28 mouse cellular contexts compared by ENCODE assay signal in genomic region chr5:148559261-148559958, GRCm38 (mm10). TPM values are rescaled to one million over a fixed set of nuclear protein-coding genes. Genes with fewer than 3 reads are reported as not detected.
DNase-seq lines count a peak whose midpoint lies in the region; ATAC-seq and TF ChIP-seq lines count a peak whose summit lies in the region.
"Had no signal": no experiment of that assay in that cellular context is flagged by ENCODE, and none has a peak within 500 bp of the region (broad histone marks: within the 10 kb centered on the region; RNA-seq: fewer than 3 reads in every experiment).

No protein-coding gene starts in this region.

- H3K27ac ChIP-seq in liver, adult 2 months (replicated peaks; ENCODE audit: insufficient read depth, low read depth, low read length) = no peak overlapping the region
- H3K27ac ChIP-seq in liver, embryonic 11.5 days (ENCODE audit: low read depth, low read length) = no peak overlapping the region
- H3K27ac ChIP-seq in CH12.LX (ENCODE audit: insufficient read depth, low read depth) (no peak overlapping the region), MEL (ENCODE audit: control insufficient read depth, low read depth, low read length) (no peak overlapping the region)
- H3K27ac ChIP-seq: forebrain, embryonic 13.5 days; hindbrain, embryonic 13.5 days; limb, embryonic 12.5 days; liver, embryonic 13.5 days had no signal

- TF ChIP-seq CTCF in liver, adult 2 months (IDR thresholded peaks at IDR 0.05; ENCODE audit: low read depth, low read length) = no peak
- TF ChIP-seq CTCF in CH12.LX (conservative IDR thresholded peaks at IDR 0.05 in 1 of 2, IDR thresholded peaks at IDR 0.05 in 1 of 2; ENCODE audit: low read depth in 2 of 2, low read length in 2 of 2) (no peak), MEL (IDR thresholded peaks at IDR 0.05 in 2 of 3, conservative IDR thresholded peaks at IDR 0.05 in 1 of 3; ENCODE audit: control insufficient read depth in 1 of 3, insufficient read depth in 1 of 3, low read depth in 2 of 3, low read length in 3 of 3, poor library complexity in 1 of 3, severe bottlenecking in 1 of 3) (no peak)

- no peak for ATAC-seq in liver, embryonic 11.5 days (replicated peaks; ENCODE audit: low FRiP score)
- peak; percentile 66 for ATAC-seq in granulocyte monocyte progenitor cell, adult 5-6 weeks (replicated peaks; ENCODE audit: poor library complexity, severe bottlenecking)
- ATAC-seq: activated CD4-positive, CD25-positive, alpha-beta regulatory T cell, adult 4 months; forebrain, embryonic 13.5 days; intestine, embryonic 16.5 days had no signal

- H3K36me3 ChIP-seq in liver, adult 2 months (ENCODE audit: control insufficient read depth, insufficient read depth, low read length) = no peaks in the 10 kb centered on the region
- no peaks in the 10 kb centered on the region for H3K36me3 ChIP-seq in liver, embryonic 11.5 days (ENCODE audit: control insufficient read depth, insufficient read depth, low read length)
- H3K36me3 ChIP-seq in CH12.LX (replicated peaks in 1 of 2; ENCODE audit: control insufficient read depth in 1 of 2, insufficient read depth in 1 of 2, low read length in 1 of 2) = no peaks in the 10 kb centered on the region
- peaks cover 0 to 7% of the 10 kb centered on the region in 2 experiments; a peak in 2 of 4 replicates for H3K36me3 ChIP-seq in MEL (ENCODE audit: control insufficient read depth in 1 of 2, insufficient read depth in 2 of 2, low read length in 2 of 2)
- H3K36me3 ChIP-seq: hindbrain, embryonic 13.5 days; limb, embryonic 12.5 days; liver, embryonic 13.5 days had no signal

- H3K4me3 ChIP-seq in liver, adult 2 months (ENCODE audit: insufficient read depth, low read depth, low read length) = 0 out of 2 replicates have a peak overlapping the region, but pooled peaks have one; percentile 3
- H3K4me3 ChIP-seq in liver, embryonic 11.5 days (ENCODE audit: low read depth, low read length) = no peak overlapping the region
- H3K4me3 ChIP-seq in CH12.LX (replicated peaks in 1 of 3; ENCODE audit: low read depth in 2 of 3, low read length in 2 of 3, poor library complexity in 1 of 3) (no peak overlapping the region), MEL (ENCODE audit: control insufficient read depth in 1 of 2, insufficient read depth in 1 of 2, low read depth in 2 of 2, low read length in 2 of 2) (peak overlapping the region; percentile 52 to 53)
- H3K4me3 ChIP-seq: forebrain, embryonic 13.5 days; hindbrain, embryonic 13.5 days; limb, embryonic 12.5 days; liver, embryonic 13.5 days had no signal

- dilution Hi-C loops in CH12.LX (cut with MboI; ENCODE audit: extremely low pct_ligation_motif_present, extremely low pct_unique_long_range_greater_than_20kb, low sequenced_read_pairs) = no loop called here

- H3K4me2 ChIP-seq in liver, embryonic 11.5 days = no peak overlapping the region
- H3K4me2 ChIP-seq in CH12.LX (ENCODE audit: insufficient read depth, low read depth, poor library complexity, severe bottlenecking) = peak overlapping the region; percentile 57; the same call in 1 of the 2 replicates
- H3K4me2 ChIP-seq: forebrain, embryonic 13.5 days; heart, embryonic 11.5 days; hindbrain, embryonic 13.5 days; limb, embryonic 12.5 days; liver, embryonic 13.5 days; lung, embryonic 14.5 days had no signal

- no peaks in the 10 kb centered on the region for H3K9me3 ChIP-seq in liver, embryonic 11.5 days (ENCODE audit: control insufficient read depth, low read length)
- no peaks in the 10 kb centered on the region for H3K9me3 ChIP-seq in CH12.LX (replicated peaks; ENCODE audit: low read length)
- H3K9me3 ChIP-seq in MEL (replicated peaks; ENCODE audit: insufficient read depth, low read length) = no peaks in the 10 kb centered on the region
- H3K9me3 ChIP-seq: forebrain, embryonic 13.5 days; hindbrain, embryonic 13.5 days; limb, embryonic 12.5 days; liver, embryonic 13.5 days had no signal

- H3K9ac ChIP-seq in liver, adult 2 months (ENCODE audit: low read depth, low read length) = no peak overlapping the region
- no peak overlapping the region for H3K9ac ChIP-seq in liver, embryonic 11.5 days (ENCODE audit: low read depth, low read length)
- H3K9ac ChIP-seq in CH12.LX (ENCODE audit: insufficient read depth, low read depth) (no peak overlapping the region), MEL (ENCODE audit: control insufficient read depth, low read depth, low read length, poor library complexity, severe bottlenecking) (peak overlapping the region; percentile 51)
- H3K9ac ChIP-seq: forebrain, embryonic 13.5 days; hindbrain, embryonic 13.5 days; limb, embryonic 12.5 days; liver, embryonic 13.5 days; lung, embryonic 14.5 days had no signal

- H3K27me3 ChIP-seq in liver, adult 2 months (ENCODE audit: control insufficient read depth, insufficient read depth, low read length) = no peaks in the 10 kb centered on the region
- H3K27me3 ChIP-seq in liver, embryonic 11.5 days (replicated peaks; ENCODE audit: control insufficient read depth, insufficient read depth, low read length) = peaks cover 3% of the 10 kb centered on the region; the same call in 1 of the 2 replicates
- H3K27me3 ChIP-seq in CH12.LX (replicated peaks) (no peaks in the 10 kb centered on the region), MEL (ENCODE audit: control insufficient read depth in 1 of 2, insufficient read depth in 2 of 2, low read length in 2 of 2) (no peaks in the 10 kb centered on the region; a peak in 1 of 4 replicates)
- H3K27me3 ChIP-seq: hindbrain, embryonic 13.5 days had no signal

- WGBS in liver, adult 2 months = 80% methylated on average over 15 of the region's 15 CpGs
- 68% methylated on average over 15 of the region's 15 CpGs for WGBS in liver, embryonic 11.5 days

- TF ChIP-seq RAD21 in CH12.LX (IDR thresholded peaks at IDR 0.05; ENCODE audit: low read depth, low read length) = no peak
- no peak for TF ChIP-seq RAD21 in MEL (IDR thresholded peaks at IDR 0.05; ENCODE audit: low read depth, low read length)

- in situ Hi-C loops in CH12.LX (cut with MboI; ENCODE audit: low pct_ligation_motif_present, low pct_unique_long_range_greater_than_20kb, low sequenced_read_pairs) = loop anchor here (10.0 kb wide), 1 partner anchor 45 kb away; no protein-coding TSS in a partner anchor

- no peaks in the 10 kb centered on the region for H3K79me2 ChIP-seq in liver, adult 2 months (ENCODE audit: control insufficient read depth, insufficient read depth, low read length)
- H3K79me2 ChIP-seq in CH12.LX (replicated peaks; ENCODE audit: control insufficient read depth, extremely low read depth, insufficient read depth, poor library complexity, severe bottlenecking) (no peaks in the 10 kb centered on the region), MEL (ENCODE audit: control insufficient read depth, insufficient read depth, low read length, poor library complexity) (no peaks in the 10 kb centered on the region)

- TF ChIP-seq EP300 in CH12.LX (IDR thresholded peaks at IDR 0.05; ENCODE audit: low read length) = no peak
- 0 out of 4 replicates have a peak, but pooled peaks of 1 of the 2 experiments have one; percentile 42 for TF ChIP-seq EP300 in MEL (IDR thresholded peaks at IDR 0.05; ENCODE audit: low read depth in 1 of 2, low read length in 2 of 2)

- no peak for DNase-seq in liver, adult 2 months (ENCODE audit: extremely low read depth, low read depth, low spot score)
- DNase-seq in liver, embryonic 11.5 days (ENCODE audit: low spot score) = no peak
- DNase-seq in CH12.LX (ENCODE audit: extremely low read depth) = peak; percentile 37
- peak; percentile 65 for DNase-seq in MEL (ENCODE audit: low read depth, low spot score)
- no peak for DNase-seq in Muller cell, postnatal 12 days (ENCODE audit: inconsistent ontology term)
- no peak for DNase-seq in kidney, adult 8-10 months
- no peak for DNase-seq in frontal cortex, postnatal 14 days (ENCODE audit: low spot score in 2 of 2)
- DNase-seq: adrenal gland, adult 2 months; adrenal gland, postnatal 36 days; cerebellum, adult 2 months; cerebellum, postnatal 14 days; gastrocnemius, postnatal 25 days; heart, adult 18-20 months; heart, postnatal 4 days; kidney, adult 9 months; kidney, postnatal 14 days; liver, embryonic 13.5 days; lung, embryonic 14.5 days; midbrain, embryonic 14.5 days; right cerebral cortex, postnatal 25 days; thymus, postnatal 14 days had no signal

- no peak for TF ChIP-seq POLR2A in liver, adult 2 months (IDR thresholded peaks at IDR 0.05; ENCODE audit: extremely low read depth, insufficient read depth, low read length)
- no peak for TF ChIP-seq POLR2A in CH12.LX (IDR thresholded peaks at IDR 0.05; ENCODE audit: low read depth, low read length)
- no peak for TF ChIP-seq POLR2A in MEL (IDR thresholded peaks at IDR 0.05; ENCODE audit: control insufficient read depth in 1 of 2, insufficient read depth in 1 of 2, low read depth in 1 of 2, low read length in 2 of 2, poor library complexity in 1 of 2)

- no peaks in the 10 kb centered on the region for H3K4me1 ChIP-seq in liver, adult 2 months (ENCODE audit: control insufficient read depth, insufficient read depth, low read length)
- H3K4me1 ChIP-seq in liver, embryonic 11.5 days (replicated peaks; ENCODE audit: control insufficient read depth, insufficient read depth, low read length) = peaks cover 5% of the 10 kb centered on the region
- peaks cover 15 to 64% of the 10 kb centered on the region in 2 experiments for H3K4me1 ChIP-seq in CH12.LX (ENCODE audit: control insufficient read depth in 1 of 2, insufficient read depth in 2 of 2)
- peaks cover 0 to 10% of the 10 kb centered on the region in 2 experiments; a peak in 3 of 4 replicates for H3K4me1 ChIP-seq in MEL (ENCODE audit: control insufficient read depth in 1 of 2, insufficient read depth in 2 of 2, low read length in 2 of 2)

TF ChIP-seq in CH12.LX, 34 proteins besides CTCF, POLR2A, EP300 and RAD21 (continues in another document):
- no peak for TF ChIP-seq ZKSCAN1 (IDR thresholded peaks at IDR 0.05; ENCODE audit: borderline replicate concordance, low read depth, low read length)
- TF ChIP-seq TBP (conservative IDR thresholded peaks at IDR 0.05; ENCODE audit: low read depth, low read length) = no peak

TF ChIP-seq in MEL, 35 proteins besides CTCF, POLR2A, EP300 and RAD21 (continues in another document):
- TF ChIP-seq HCFC1 (IDR thresholded peaks at IDR 0.05; ENCODE audit: low read depth, low read length) = 0 out of 2 replicates have a peak, but pooled peaks have one; percentile 19
- peak; percentile 97 for TF ChIP-seq ZNF384 (IDR thresholded peaks at IDR 0.05; ENCODE audit: low read depth, low read length)
- no peak for TF ChIP-seq MAZ (IDR thresholded peaks at IDR 0.05; ENCODE audit: low read depth, low read length)

RNA-seq across cellular contexts. Expression of gene Ubl3, which starts 6.8 kb away (rescaled TPM):
- total RNA-seq in liver, adult 2 months (2014; rRNA removed) = 58.0 and 61.8 TPM in 2 replicates
- 32.4 and 38.4 TPM in 2 replicates for polyA plus RNA-seq in liver, adult 2 months (2012; rRNA removed)
- polyA plus RNA-seq in liver, embryonic 11.5 days (2014; fragmentation: Nextera tagmentation; extraction: Ambion mirVana) = 40.1 and 43.1 TPM in 2 replicates
- total RNA-seq in CH12.LX (2012; rRNA removed) (44.8 and 46.9 TPM in 2 replicates), CH12.LX (2014; rRNA removed) (83.3 and 83.5 TPM in 2 replicates), MEL (2012; rRNA removed) (41.0 and 50.7 TPM in 2 replicates)
- polyA plus RNA-seq in CH12.LX (2012; ENCODE audit: insufficient read length, low read depth) (81.8 and 85.9 TPM in 2 replicates), MEL (2012; ENCODE audit: insufficient read depth in 1 of 2, insufficient read length in 2 of 2, low read depth in 1 of 2, low replicate concordance in 2 of 2, missing spikeins in 1 of 2) (10 to 100 TPM in 1 of 2 experiments, not detected in 1; 59.0 TPM)
- 25.4 and 33.9 TPM in 2 replicates for total RNA-seq in granulocyte monocyte progenitor cell, adult 5-6 weeks (2014; fragmentation: Nextera tagmentation)
- total RNA-seq in granulocyte monocyte progenitor cell, adult 5-6 weeks (2017) = 33.6 and 46.5 TPM in 2 replicates

Comparison
In these comparisons a context has a peak if more than half of its experiments do, and no peak if none do; other contexts are left out.
1. H3K4me3 ChIP-seq: peak in liver, adult 2 months (single experiment) and MEL (2 of 2); none in liver, embryonic 11.5 days (single experiment) and CH12.LX (0 of 3).
2. DNase-seq: peak in CH12.LX (single experiment) and MEL (single experiment); none in liver, adult 2 months (single experiment), liver, embryonic 11.5 days (single experiment), Muller cell, postnatal 12 days (single experiment), kidney, adult 8-10 months (0 of 2) and frontal cortex, postnatal 14 days (0 of 2).